Mouse (Mus musculus) stomach, embryonic 15.5 days (tissue): ENCODE data around the gene Sim2. TPM values are rescaled to one million over a fixed set of nuclear protein-coding genes. Genes with fewer than 3 reads are reported as not detected.

Experiments
- microRNA-seq: library from miRNA; unstranded; fragments of <30 nt; microRNA quantifications from one replicate; pipeline ENCODE4, GENCODE M21; 2016
- polyA plus RNA-seq: library from polyadenylated mRNA; unstranded; fragments of >200 nt; fragmentation: Nextera tagmentation; extraction: Ambion mirVana; gene quantifications from 2 replicates; pipeline ENCODE4 v1.2.1, GENCODE M21; 2015

The Sim2 gene
- polyA plus RNA-seq, 1 experiment from 2014 or later = 0.31 TPM

Small RNA genes lying within 50 kb of the gene (microRNA-seq; reads per million reads assigned to microRNA genes)
- not detected for gene Gm23062

Other genes with a start within 250 kb of the Sim2 start
- gene Chaf1b, start 201.0 kb upstream of the Sim2 start, polyA plus RNA-seq = 53.8 and 57.0 TPM in 2 replicates
- gene Cldn14, start 76.1 kb upstream of the Sim2 start, polyA plus RNA-seq = 0.37 TPM in 1 of 2 replicates, not detected in the other
- gene Hlcs, start 228.6 kb downstream of the Sim2 start, polyA plus RNA-seq = 9.1 and 11.2 TPM in 2 replicates
- gene Ripply3, start 243.5 kb downstream of the Sim2 start, polyA plus RNA-seq = 7.6 and 7.9 TPM in 2 replicates